In genomic region chr2:32528326-32528725, GRCm38 (mm10) we compare ENCODE assay signal across 25 mouse cellular contexts. TPM values are rescaled to one million over a fixed set of nuclear protein-coding genes. Genes with fewer than 3 reads are reported as not detected.
A peak's percentile ranks its signal among the peaks of the same experiment; 100 is the strongest.
DNase-seq lines count a peak whose midpoint lies in the region; ATAC-seq and TF ChIP-seq lines count a peak whose summit lies in the region.
"Had no signal": no experiment of that assay in that cellular context is flagged by ENCODE, and none has a peak within 500 bp of the region (broad histone marks: within the 10 kb centered on the region; RNA-seq: fewer than 3 reads in every experiment).

No protein-coding gene starts in this region.

- no peaks in the 10 kb centered on the region for H3K9me3 ChIP-seq in liver, postnatal 0 days (ENCODE audit: low read length)
- H3K9me3 ChIP-seq: embryonic facial prominence, embryonic 10.5 days; embryonic facial prominence, embryonic 12.5 days; forebrain, embryonic 13.5 days; forebrain, embryonic 15.5 days; G1E had no signal

- peaks cover 12% of the 10 kb centered on the region; the same call in 1 of the 2 replicates for H3K4me1 ChIP-seq in kidney, adult 2 months (ENCODE audit: control insufficient read depth, insufficient read depth, low read length)
- H3K4me1 ChIP-seq in liver, postnatal 0 days (ENCODE audit: insufficient read depth), result peaks cover 6% of the 10 kb centered on the region
- H3K4me1 ChIP-seq: forebrain, embryonic 13.5 days; forebrain, embryonic 15.5 days had no signal

- 82% methylated on average over 1 of the region's 1 CpGs for WGBS in kidney, adult 2 months
- WGBS in liver, postnatal 0 days (ENCODE audit: insufficient replicate concordance), result 70% methylated on average over 1 of the region's 1 CpGs

- intact Hi-C loops in heart, postnatal 10 days (cut with DNase I), result no loop called here

- no peak for TF ChIP-seq EP300 in liver, postnatal 0 days (IDR thresholded peaks at IDR 0.05; ENCODE audit: low read depth)

- H3K36me3 ChIP-seq in kidney, adult 2 months (ENCODE audit: control insufficient read depth, insufficient read depth, low read length), result no peaks in the 10 kb centered on the region
- no peaks in the 10 kb centered on the region for H3K36me3 ChIP-seq in liver, postnatal 0 days (replicated peaks; ENCODE audit: insufficient read depth, low read length)
- H3K36me3 ChIP-seq: embryonic facial prominence, embryonic 10.5 days; embryonic facial prominence, embryonic 12.5 days; forebrain, embryonic 15.5 days; G1E had no signal

- peak overlapping the region; percentile 70 for H3K27ac ChIP-seq in kidney, adult 2 months (ENCODE audit: insufficient read depth, low read depth, low read length)
- 0 out of 2 replicates have a peak overlapping the region, but pooled peaks have one; percentile 85 for H3K27ac ChIP-seq in liver, postnatal 0 days (ENCODE audit: low read depth)
- H3K27ac ChIP-seq: embryonic facial prominence, embryonic 10.5 days; embryonic facial prominence, embryonic 12.5 days; forebrain, embryonic 13.5 days; forebrain, embryonic 15.5 days had no signal

- 0 out of 2 replicates have a peak overlapping the region, but pooled peaks have one; percentile 22 for H3K4me2 ChIP-seq in liver, postnatal 0 days (ENCODE audit: low read depth, low read length)
- H3K4me2 ChIP-seq: embryonic facial prominence, embryonic 12.5 days; forebrain, embryonic 13.5 days; forebrain, embryonic 15.5 days had no signal

- H3K9ac ChIP-seq in liver, postnatal 0 days (replicated peaks), result no peak overlapping the region
- H3K9ac ChIP-seq: embryonic facial prominence, embryonic 12.5 days; forebrain, embryonic 13.5 days; forebrain, embryonic 15.5 days; forebrain, postnatal 0 days had no signal

- no peaks in the 10 kb centered on the region for H3K27me3 ChIP-seq in kidney, adult 2 months (replicated peaks; ENCODE audit: control insufficient read depth, insufficient read depth, low read length)
- H3K27me3 ChIP-seq in liver, postnatal 0 days (ENCODE audit: insufficient read depth, low read length), result no peaks in the 10 kb centered on the region
- H3K27me3 ChIP-seq: embryonic facial prominence, embryonic 12.5 days; forebrain, embryonic 13.5 days; forebrain, embryonic 15.5 days; Patski had no signal

- no peak for DNase-seq in kidney, adult 2 months
- no peak for DNase-seq in kidney, postnatal 10 days
- DNase-seq in liver, postnatal 0 days, result no peak
- DNase-seq in liver (no peak), 416B (ENCODE audit: low read depth) (peak; percentile 64)
- no peak for DNase-seq in heart, postnatal 10 days
- DNase-seq: B cell, adult 2 months; cerebellum, adult 11-12 months; cerebellum, adult 2 months; cerebellum, adult 9-10 months; cerebellum, postnatal 10 days; cerebellum, postnatal 25 days; forebrain, postnatal 0 days had no signal

- no peak for TF ChIP-seq POLR2A in kidney, adult 2 months (IDR thresholded peaks at IDR 0.05; ENCODE audit: low read depth, low read length)

- no peak for ATAC-seq in liver, postnatal 0 days
- ATAC-seq: activated CD4-positive, CD25-positive, alpha-beta regulatory T cell, adult 4 months; CD4-positive, CD25-positive, alpha-beta regulatory T cell, adult 4 months; forebrain, embryonic 13.5 days; forebrain, embryonic 15.5 days; forebrain, postnatal 0 days; Patski had no signal

- H3K4me3 ChIP-seq in kidney, adult 2 months (ENCODE audit: insufficient read depth, low read depth, low read length), result peak overlapping the region; percentile 30; the same call in 1 of the 2 replicates
- H3K4me3 ChIP-seq in liver, postnatal 0 days (ENCODE audit: low read depth, low read length), result no peak overlapping the region
- H3K4me3 ChIP-seq: embryonic facial prominence, embryonic 10.5 days; embryonic facial prominence, embryonic 12.5 days; forebrain, embryonic 13.5 days; forebrain, embryonic 15.5 days had no signal

- TF ChIP-seq CTCF in kidney, adult 2 months (conservative IDR thresholded peaks at IDR 0.05; ENCODE audit: insufficient read depth, insufficient read length, low read depth, low read length), result no peak
- TF ChIP-seq CTCF in liver, postnatal 0 days (IDR thresholded peaks at IDR 0.05; ENCODE audit: low read depth), result no peak

RNA-seq across cellular contexts. Expression of gene Fam102a, which starts 6.8 kb away (rescaled TPM):
- 39.0 and 40.2 TPM in 2 replicates for polyA plus RNA-seq in kidney, adult 2 months (2012; rRNA removed)
- polyA plus RNA-seq in liver, postnatal 0 days (2015; fragmentation: Nextera tagmentation; extraction: Ambion mirVana), result 4.8 and 6.1 TPM in 2 replicates
- total RNA-seq in heart, postnatal 10 days (2021), result 10 to 100 TPM in 1 of 2 experiments, 1 to 10 TPM in 1; 9.7 to 13.0 TPM

RNA-seq across cellular contexts. Expression of gene Dpm2, which starts 42.3 kb away (rescaled TPM):
- 120 and 138 TPM in 2 replicates for polyA plus RNA-seq in kidney, adult 2 months (2012; rRNA removed)
- 37.0 and 41.7 TPM in 2 replicates for polyA plus RNA-seq in liver, postnatal 0 days (2015; fragmentation: Nextera tagmentation; extraction: Ambion mirVana)
- 10 to 100 TPM; 31.2 to 32.6 TPM for total RNA-seq in heart, postnatal 10 days (2021)

RNA-seq across cellular contexts. Expression of gene Pip5kl1, which starts 46.3 kb away (rescaled TPM):
- 0.14 TPM in 1 of 2 replicates, not detected in the other for polyA plus RNA-seq in kidney, adult 2 months (2012; rRNA removed)
- polyA plus RNA-seq in liver, postnatal 0 days (2015; fragmentation: Nextera tagmentation; extraction: Ambion mirVana), result not detected in 2 replicates
- not detected for total RNA-seq in heart, postnatal 10 days (2021)
- total RNA-seq: adrenal gland, adult 18-20 months; adrenal gland, postnatal 10 days; adrenal gland, postnatal 36 days had no signal
- polyA plus RNA-seq: activated CD4-positive, CD25-positive, alpha-beta regulatory T cell, adult 4 months; CD4-positive, CD25-positive, alpha-beta regulatory T cell, adult 4 months had no signal

RNA-seq across cellular contexts. Expression of gene 9430097D07Rik, which starts 47.2 kb away (rescaled TPM):
- polyA plus RNA-seq in kidney, adult 2 months (2012; rRNA removed), result not detected in 2 replicates
- not detected in 2 replicates for polyA plus RNA-seq in liver, postnatal 0 days (2015; fragmentation: Nextera tagmentation; extraction: Ambion mirVana)
- total RNA-seq in heart, postnatal 10 days (2021), result not detected
- total RNA-seq: adrenal gland, adult 18-20 months; adrenal gland, postnatal 10 days; adrenal gland, postnatal 36 days; CH12.LX had no signal
- polyA plus RNA-seq: activated CD4-positive, CD25-positive, alpha-beta regulatory T cell, adult 4 months; CD4-positive, CD25-positive, alpha-beta regulatory T cell, adult 4 months; G1E had no signal

RNA-seq across cellular contexts. Expression of gene St6galnac4, which starts 58.6 kb away (rescaled TPM):
- polyA plus RNA-seq in kidney, adult 2 months (2012; rRNA removed), result 7.0 and 7.2 TPM in 2 replicates
- polyA plus RNA-seq in liver, postnatal 0 days (2015; fragmentation: Nextera tagmentation; extraction: Ambion mirVana), result 4.3 and 5.8 TPM in 2 replicates
- total RNA-seq in heart, postnatal 10 days (2021), result 10 to 100 TPM; 29.3 to 31.8 TPM
